Mouse (Mus musculus) mature B cell (primary cell): ENCODE measurements around the gene Aqp3.

Source experiments
- in situ Hi-C: fragments of 300-500 bp; cut with MboI; formaldehyde crosslinking; loops from 2 replicates; pipeline ENCODE4 v1.14.3; 2019

The Aqp3 gene

GRCm38 (mm10) chr4:41063894-41064673 is 33.9 kb downstream of the Aqp3 start:
- in situ Hi-C loops: no loop called here

DNA sequence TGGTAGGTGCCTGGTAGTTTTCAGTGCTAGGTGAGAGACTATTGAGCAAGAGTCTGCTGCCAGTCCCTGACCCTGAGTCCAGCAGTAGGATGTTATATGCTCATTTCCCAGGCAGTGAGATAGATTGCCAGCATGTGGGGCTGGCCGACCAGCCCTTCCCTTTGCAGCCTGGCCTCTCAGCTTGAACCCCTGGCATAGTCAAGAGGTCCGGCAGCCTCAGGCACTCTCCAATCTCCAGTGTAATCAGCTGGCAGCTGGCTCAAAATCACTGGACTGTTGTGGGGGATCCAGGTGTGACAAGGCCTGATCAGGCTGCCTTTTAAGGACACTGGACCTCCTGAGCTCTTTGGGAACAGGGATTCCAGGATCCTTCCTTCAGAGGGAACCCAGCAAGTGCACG is 34.6 kb downstream of the Aqp3 start:
- in situ Hi-C loops: no loop called here

- in situ Hi-C loops: no loop called here
These were observed 40.6 kb downstream of the Aqp3 start for GRCm38 (mm10) chr4:41057361-41057760.

DNA sequence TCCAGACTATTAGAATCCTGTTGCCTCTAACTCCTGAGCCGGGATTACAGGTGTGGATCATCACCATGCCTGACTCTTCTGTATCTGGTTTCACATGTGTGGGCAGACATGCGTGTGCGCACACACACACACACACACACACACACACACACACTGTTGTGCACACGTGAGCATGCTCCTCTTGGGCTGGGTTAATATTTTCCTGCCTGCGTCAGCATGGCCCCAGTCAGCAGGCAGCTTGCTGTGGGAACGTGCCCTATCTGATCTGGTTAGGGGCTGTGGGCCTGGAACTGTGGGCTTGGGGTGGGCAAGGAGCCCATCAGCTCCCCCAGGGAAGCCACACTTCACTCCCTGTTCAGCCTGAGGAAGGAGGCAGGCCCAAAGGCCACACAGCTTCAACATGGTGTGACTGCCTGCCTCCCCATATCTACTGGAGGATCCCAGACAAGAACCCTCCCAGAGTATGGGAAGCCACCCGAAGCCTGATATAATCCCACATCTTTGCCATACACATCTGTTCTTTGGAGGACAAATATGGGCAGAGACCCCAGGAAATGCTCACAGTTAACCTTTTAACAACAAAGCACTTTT is 41.1 kb downstream of the Aqp3 start:
- in situ Hi-C loops: no loop called here

- in situ Hi-C loops: no loop called here
These were observed 41.7 kb downstream of the Aqp3 start for GRCm38 (mm10) chr4:41056253-41056652.

GRCm38 (mm10) chr4:41055111-41055510 is 42.9 kb downstream of the Aqp3 start:
- in situ Hi-C loops: no loop called here

- in situ Hi-C loops: no loop called here
These were observed 46.2 kb downstream of the Aqp3 start for GRCm38 (mm10) chr4:41051781-41052180.

- in situ Hi-C loops: no loop called here
These were observed 47.0 kb downstream of the Aqp3 start for GRCm38 (mm10) chr4:41050726-41051675.

- in situ Hi-C loops: no loop called here
These were observed 49.1 kb downstream of the Aqp3 start for GRCm38 (mm10) chr4:41048926-41049325.

GRCm38 (mm10) chr4:41047524-41048271 is 50.3 kb downstream of the Aqp3 start, which contains the start of gene Aqp7:
Gene Aqp7, minus strand, starts transcription at chr4:41048139.
- in situ Hi-C loops: no loop called here

DNA sequence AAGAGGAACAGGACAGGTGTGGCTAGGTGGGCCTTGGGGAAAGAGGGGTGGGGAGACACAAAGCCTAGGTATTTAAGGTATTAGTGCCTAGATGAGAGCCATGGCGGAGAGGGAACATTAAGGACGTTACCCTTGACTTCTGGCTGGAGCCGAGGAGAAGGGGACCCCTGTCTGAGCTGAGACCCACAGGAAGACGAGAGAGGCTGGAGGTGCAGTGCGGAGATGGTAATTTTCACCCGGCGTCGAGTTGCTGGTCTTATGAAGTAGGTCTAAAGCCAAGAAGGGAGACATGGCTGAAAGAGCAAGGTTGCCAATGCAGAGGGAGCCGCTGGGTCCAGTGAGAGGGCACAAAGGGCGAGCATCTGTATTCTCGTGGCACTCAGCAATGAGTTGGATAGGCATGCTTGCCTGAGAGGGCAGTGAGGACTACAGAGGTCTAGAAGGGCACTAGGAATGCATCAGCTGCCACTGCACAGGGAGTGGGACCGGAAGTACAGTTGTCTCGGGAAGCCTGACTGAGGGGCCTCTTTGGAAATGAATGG is 51.7 kb downstream of the Aqp3 start:
- in situ Hi-C loops: no loop called here

GRCm38 (mm10) chr4:41045288-41045687 is 52.7 kb downstream of the Aqp3 start:
- in situ Hi-C loops: no loop called here

- in situ Hi-C loops: no loop called here
These were observed 54.0 kb downstream of the Aqp3 start for GRCm38 (mm10) chr4:41043961-41044360.

GRCm38 (mm10) chr4:41042880-41043279 is 55.1 kb downstream of the Aqp3 start:
- in situ Hi-C loops: no loop called here
